Mouse (Mus musculus): ENCODE measurements around the gene C1rl.

DNA sequence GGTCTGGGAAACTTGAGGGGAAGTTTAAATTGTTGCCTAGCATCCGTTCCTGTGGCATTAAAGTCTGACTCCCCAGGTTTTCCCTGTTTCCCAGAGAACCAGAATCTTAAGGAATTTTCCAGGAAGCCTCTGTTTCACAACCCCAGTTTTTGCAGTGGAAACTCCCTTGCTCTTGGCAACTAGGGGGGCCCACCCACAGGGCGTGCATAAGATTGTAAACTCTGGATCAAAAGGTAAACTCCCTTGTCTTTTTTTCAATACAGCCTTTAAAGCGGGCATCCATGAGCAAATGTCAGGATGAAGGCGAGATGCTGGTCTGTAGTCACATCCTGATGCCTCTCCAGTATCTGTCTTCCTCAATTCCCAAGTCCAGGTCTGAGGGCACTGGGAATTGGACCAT lies 8.6 kb downstream of the C1rl start:
- TF ChIP-seq POLR2A (IDR thresholded peaks at IDR 0.05; ENCODE audit: extremely low read depth, insufficient read depth, low read length) (no peak), CTCF (IDR thresholded peaks at IDR 0.05; ENCODE audit: low read depth, low read length) (no peak)
